Mouse (Mus musculus) embryonic fibroblast, embryonic 13.5 days (primary cell): ENCODE data around the gene Lao1.

Source experiments
- CTCF ChIP-seq: IDR thresholded peaks from 2 replicates; pipeline ENCODE4 v1.5.1; 2011; ENCODE audit warnings: mild to moderate bottlenecking, control low read depth, low read length, moderate library complexity, borderline replicate concordance; ENCODE audit not compliant: insufficient read depth
- POLR2A ChIP-seq: IDR thresholded peaks from 2 replicates; pipeline ENCODE4 v1.6.1; 2011; ENCODE audit warnings: low read depth, mild to moderate bottlenecking, control low read depth, low read length, moderate library complexity

DNA sequence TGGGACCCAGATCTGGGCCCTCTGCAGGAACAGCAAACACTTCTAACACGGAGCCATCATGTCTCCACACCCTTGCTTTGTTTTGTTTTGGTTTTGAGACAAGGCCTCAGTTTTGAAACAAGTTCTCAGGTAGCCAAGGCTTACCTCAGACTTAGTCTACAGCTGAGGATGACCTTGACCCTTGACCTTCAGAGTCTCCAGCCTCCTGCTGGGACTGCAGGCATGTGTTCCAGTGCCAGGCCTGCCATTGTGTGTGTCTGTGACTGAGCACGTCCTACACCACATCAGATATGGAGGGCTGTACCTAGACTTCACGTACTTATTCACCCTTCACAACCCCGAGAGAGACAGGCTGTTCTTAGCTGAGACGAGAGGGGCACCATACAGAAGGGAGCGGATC, 46.2 kb downstream of the Lao1 start:
- TF ChIP-seq POLR2A (no peak), CTCF (no peak)
